Mouse (Mus musculus): ENCODE results near the gene Gm20605.

The Gm20605 gene

DNA sequence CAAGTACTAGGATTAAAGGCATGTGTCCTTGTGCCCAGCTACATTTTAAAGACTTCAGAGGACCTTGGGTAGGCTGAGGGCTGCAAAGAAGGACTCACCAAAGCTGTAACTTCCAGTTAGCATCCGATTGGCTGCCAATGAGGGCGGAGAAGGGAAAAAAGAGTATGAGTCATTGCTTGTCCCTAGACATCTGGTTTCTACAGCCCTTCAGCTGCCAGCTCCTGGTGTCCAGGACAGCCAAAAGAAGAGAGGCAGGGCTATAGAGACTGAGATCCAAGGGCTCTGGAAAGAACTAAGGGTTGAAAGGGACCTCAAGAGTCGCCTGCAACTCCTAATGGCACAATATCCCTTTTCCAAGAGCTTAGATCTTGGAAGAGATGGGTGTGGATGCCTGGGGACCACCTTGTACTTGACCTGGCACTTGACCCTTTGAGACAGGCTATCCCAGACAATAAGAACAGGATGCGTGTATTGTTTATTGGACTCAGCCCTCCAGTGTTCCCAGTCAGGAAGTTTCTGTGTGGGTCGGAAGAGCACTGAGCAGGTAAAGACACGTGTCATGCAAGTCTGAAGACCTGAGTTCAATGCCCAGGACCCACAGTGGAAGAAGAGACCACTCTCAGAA lies 31.2 kb downstream of the Gm20605 start:
- no peak for TF ChIP-seq GATA4 (IDR thresholded peaks at IDR 0.05; ENCODE audit: insufficient replicate concordance, low read length)

GRCm38 (mm10) chr5:137663057-137663456 lies 34.1 kb downstream of the Gm20605 start:
- no peak for TF ChIP-seq GATA4 (IDR thresholded peaks at IDR 0.05; ENCODE audit: insufficient replicate concordance, low read length)

GRCm38 (mm10) chr5:137668971-137669370 lies 40.0 kb downstream of the Gm20605 start:
- TF ChIP-seq GATA4 (IDR thresholded peaks at IDR 0.05; ENCODE audit: insufficient replicate concordance, low read length): no peak

DNA sequence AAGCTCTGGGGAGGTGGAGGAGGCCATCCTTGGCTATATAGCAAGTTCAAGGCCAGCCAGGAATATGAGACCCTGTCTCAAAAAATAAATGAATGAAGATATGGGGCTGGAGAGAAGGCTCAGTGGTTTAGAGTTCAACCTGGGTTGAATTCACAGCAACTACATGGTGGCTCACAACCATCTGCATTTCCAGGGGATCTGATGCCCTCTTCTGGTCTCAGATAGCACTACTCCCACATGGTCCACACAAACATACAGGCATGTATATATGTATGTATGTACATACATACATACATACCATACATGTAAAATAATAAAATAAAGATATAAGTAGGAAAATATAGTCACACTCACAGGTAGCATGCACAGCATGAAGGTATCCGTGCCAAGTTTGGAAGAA lies 41.3 kb downstream of the Gm20605 start:
- TF ChIP-seq GATA4 (IDR thresholded peaks at IDR 0.05; ENCODE audit: insufficient replicate concordance, low read length): no peak

DNA sequence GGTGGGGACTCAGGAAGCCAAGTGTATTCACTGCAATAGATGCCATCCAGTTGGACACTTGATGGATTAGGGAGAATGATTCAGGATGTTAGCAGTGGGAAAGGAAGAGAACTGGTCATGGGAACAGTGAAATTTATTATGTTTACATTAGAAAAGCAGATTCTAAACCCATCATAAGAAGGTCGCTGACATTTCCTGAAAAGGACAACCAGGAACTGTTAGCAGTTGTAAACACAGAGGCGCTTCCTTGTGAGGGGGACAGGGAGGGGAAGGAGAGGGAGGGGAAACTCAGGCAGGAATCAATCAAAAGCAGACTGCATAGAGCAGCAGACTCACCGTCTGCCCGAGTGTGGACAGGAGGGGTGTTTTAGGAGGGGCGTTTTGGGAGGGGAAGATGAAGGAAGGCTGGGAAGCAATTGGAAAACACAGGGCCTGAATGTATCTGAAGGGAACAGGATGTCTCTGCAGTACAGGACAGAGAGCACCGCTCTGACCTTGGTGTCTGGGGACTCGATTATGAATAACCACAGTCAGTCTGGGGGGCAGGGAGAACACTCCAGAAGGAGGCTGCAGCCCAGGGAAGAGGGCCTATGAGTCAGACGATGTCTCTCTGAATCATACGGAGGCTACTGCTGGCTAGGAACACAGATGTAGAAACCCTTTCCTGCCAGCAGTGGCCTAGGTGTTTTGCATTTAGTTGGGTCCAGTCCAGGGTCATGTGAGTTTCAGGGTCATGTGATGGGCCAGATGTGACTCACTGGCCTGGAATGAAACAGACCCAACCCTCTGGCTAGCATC lies 42.7 kb downstream of the Gm20605 start:
- TF ChIP-seq GATA4 (IDR thresholded peaks at IDR 0.05; ENCODE audit: insufficient replicate concordance, low read length): peak; percentile 84; the same call in 1 of the 2 replicates

GRCm38 (mm10) chr5:137672361-137672760 lies 43.4 kb downstream of the Gm20605 start:
- no peak for TF ChIP-seq GATA4 (IDR thresholded peaks at IDR 0.05; ENCODE audit: insufficient replicate concordance, low read length)

DNA sequence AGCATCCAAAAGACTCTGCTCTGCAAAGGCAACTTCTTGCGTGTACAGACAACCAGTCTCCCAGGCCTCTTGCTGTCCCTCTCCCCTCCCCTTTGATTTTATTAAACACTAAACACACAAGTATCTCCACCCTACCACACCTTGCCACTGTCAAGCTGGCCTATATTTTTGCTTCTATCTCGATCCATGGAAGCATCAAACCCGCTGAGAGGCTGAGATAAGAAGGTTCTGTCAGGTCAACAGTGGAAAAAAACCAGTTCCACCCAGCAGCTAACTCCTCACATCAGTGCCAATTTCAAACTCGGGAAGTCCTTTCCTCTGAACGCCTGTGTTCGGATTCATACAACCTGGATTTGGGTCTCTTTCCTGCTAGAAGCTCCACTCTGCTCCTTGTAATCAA lies 44.0 kb downstream of the Gm20605 start:
- TF ChIP-seq GATA4 (IDR thresholded peaks at IDR 0.05; ENCODE audit: insufficient replicate concordance, low read length): no peak

- TF ChIP-seq GATA4 (IDR thresholded peaks at IDR 0.05; ENCODE audit: insufficient replicate concordance, low read length): no peak
These were observed 45.8 kb downstream of the Gm20605 start for GRCm38 (mm10) chr5:137674786-137675185.

GRCm38 (mm10) chr5:137677859-137678258 lies 48.9 kb downstream of the Gm20605 start:
- no peak for TF ChIP-seq GATA4 (IDR thresholded peaks at IDR 0.05; ENCODE audit: insufficient replicate concordance, low read length)

DNA sequence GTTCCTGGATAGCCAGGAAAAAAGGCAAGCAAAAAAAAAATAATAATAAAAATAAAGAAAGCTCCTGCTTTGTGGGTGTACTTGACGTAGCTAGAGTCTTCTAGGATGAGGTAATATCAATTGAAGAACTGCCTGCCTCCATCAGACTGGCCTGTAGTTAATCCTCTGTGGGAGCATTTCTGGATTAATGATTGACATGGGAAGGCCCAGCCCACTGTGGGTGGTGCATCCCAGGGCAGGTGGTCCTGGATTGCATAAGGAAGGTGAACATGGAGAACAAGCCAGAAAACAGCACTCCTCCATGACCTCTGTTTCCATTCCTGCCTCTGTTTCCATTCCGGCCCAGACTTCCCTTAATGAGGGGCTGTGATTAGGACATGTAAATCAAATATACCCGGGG lies 49.8 kb downstream of the Gm20605 start:
- TF ChIP-seq GATA4 (IDR thresholded peaks at IDR 0.05; ENCODE audit: insufficient replicate concordance, low read length): no peak

- no peak for TF ChIP-seq GATA4 (IDR thresholded peaks at IDR 0.05; ENCODE audit: insufficient replicate concordance, low read length)
These were observed 50.8 kb downstream of the Gm20605 start for GRCm38 (mm10) chr5:137679726-137680125.

DNA sequence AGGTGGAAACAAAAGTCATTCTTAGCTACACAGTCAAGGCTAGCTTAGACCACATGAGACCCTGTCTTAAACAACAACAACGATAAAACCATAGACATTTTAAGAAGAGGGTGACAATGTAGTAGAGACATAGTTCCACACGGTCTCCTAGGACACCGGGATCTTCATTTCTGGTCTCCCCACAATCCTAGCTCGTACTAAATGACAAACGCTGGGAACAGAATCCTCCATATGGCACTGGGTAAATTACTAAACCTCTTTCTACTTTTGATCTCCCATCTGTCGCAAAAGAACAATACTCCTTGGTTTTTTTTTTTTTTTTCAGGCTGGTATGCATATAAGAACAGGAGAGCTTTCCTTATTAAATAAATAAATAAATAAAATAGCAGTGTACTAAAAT lies 53.6 kb downstream of the Gm20605 start:
- TF ChIP-seq GATA4 (IDR thresholded peaks at IDR 0.05; ENCODE audit: insufficient replicate concordance, low read length): no peak

- TF ChIP-seq GATA4 (IDR thresholded peaks at IDR 0.05; ENCODE audit: insufficient replicate concordance, low read length): peak; percentile 97
These were observed 54.7 kb downstream of the Gm20605 start for GRCm38 (mm10) chr5:137683388-137684293.

DNA sequence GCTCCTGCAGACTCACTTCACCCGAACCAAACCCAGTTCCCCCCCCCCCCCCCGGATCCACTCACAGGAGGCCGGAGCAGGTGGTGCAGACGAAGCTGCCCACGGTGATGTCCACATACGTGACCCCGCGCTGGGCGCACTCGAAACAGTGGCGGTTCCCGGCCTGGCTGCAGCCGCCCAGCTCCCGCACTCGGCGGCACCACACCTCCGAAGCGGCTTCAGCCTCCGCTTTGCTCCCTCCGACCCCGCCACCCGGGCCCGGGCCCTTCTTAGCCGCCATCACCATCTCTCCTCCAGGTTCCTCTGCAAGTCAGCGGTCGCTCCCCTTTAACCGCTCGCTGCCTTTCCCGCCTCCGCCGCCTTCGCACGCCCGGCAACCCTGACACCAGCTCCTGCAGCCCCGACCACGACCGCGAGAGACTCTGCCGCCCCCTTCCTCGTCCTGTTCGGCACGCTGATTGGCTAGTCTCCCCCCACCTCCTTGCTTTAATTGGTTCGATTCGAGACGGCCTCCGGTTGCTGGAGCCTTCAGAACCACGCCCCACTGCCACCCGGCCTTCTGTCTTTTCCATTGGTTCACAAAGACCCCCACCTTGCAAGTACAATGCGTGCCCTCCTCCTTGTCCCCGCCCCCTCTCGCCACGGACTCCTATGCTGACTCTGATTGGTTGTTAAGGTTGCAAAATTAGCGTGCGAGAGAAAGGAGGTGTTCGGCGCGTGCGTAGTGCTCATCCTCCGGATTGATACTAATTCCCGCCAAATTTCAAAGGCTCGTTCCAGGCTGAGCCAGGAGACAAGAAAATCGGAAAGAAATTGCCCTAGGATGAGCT lies 55.5 kb downstream of the Gm20605 start, which contains the start of gene Agfg2:
Agfg2 (minus strand) TSS at position 433 of the 830 bp plus-strand sequence.
- TF ChIP-seq GATA4 (IDR thresholded peaks at IDR 0.05; ENCODE audit: insufficient replicate concordance, low read length): no peak

GRCm38 (mm10) chr5:137685653-137686052 lies 56.7 kb downstream of the Gm20605 start:
- TF ChIP-seq GATA4 (IDR thresholded peaks at IDR 0.05; ENCODE audit: insufficient replicate concordance, low read length): no peak

Data from liver, adult (tissue).